Mouse (Mus musculus) left cerebral cortex, adult 2 months (tissue): Measurements from ENCODE around the gene Capn12. TPM values are rescaled to one million over a fixed set of nuclear protein-coding genes. Genes with fewer than 3 reads are reported as not detected.

Source experiments
- DNase-seq, 2 experiments: peaks; one replicate each; pipeline ENCODE4 v3.0.0; 2021 to 2022; ENCODE audit warnings: low spot score in 2 of 2, mixed read lengths in 1 of 2; ENCODE audit errors: extremely low spot score in 1 of 2
- H3K27ac ChIP-seq: fragments of 200-600 bp; 2 replicates; pipeline ENCODE4 v1.8.1; 2022
- H3K4me3 ChIP-seq: fragments of 200-600 bp; 2 replicates; pipeline ENCODE4 v1.8.1; 2022
- CTCF ChIP-seq: fragments of 200-600 bp; IDR thresholded peaks from 2 replicates; pipeline ENCODE4 v1.8.1; 2022; ENCODE audit warnings: antibody characterized with exemption, mild to moderate bottlenecking, moderate library complexity
- intact Hi-C: fragments of 180-260 bp; cut with DNase I; formaldehyde crosslinking; loops from one replicate; pipeline ENCODE4 v1.15.1; 2025
- long read RNA-seq, 2 experiments: library from polyadenylated mRNA; stranded (forward); transcript quantifications; one replicate each; pipeline ENCODE4 v2.0.0; 2021; ENCODE audit warnings: borderline mapping rate in 2 of 2
- total RNA-seq, 2 experiments: library from RNA; stranded (reverse); gene quantifications; 2 replicates each; pipeline ENCODE4 v1.2.3; 2021

Capn12 gene
- 1 to 10 TPM; 1.5 to 2.0 TPM for total RNA-seq
- long read RNA-seq, experiment 1: 0 reads
- long read RNA-seq, experiment 2: 0 reads

- intact Hi-C loops: no loop called here
- no peak for TF ChIP-seq CTCF
- no peak within 1 kb of the TSS for H3K27ac ChIP-seq
- H3K4me3 ChIP-seq: no peak within 1 kb of the TSS
- no peak for DNase-seq
These were observed at the start of gene Capn12 for GRCm38 (mm10) chr7:28881199-28881598. TSS of gene Capn12 (plus strand) at chr7:28881422.

- no peak overlapping the region for H3K4me3 ChIP-seq
- TF ChIP-seq CTCF: no peak
- no peak overlapping the region for H3K27ac ChIP-seq
- no peak for DNase-seq
- intact Hi-C loops: no loop called here
These were observed 49.1 kb upstream of the Capn12 start for GRCm38 (mm10) chr7:28832137-28832536.

GRCm38 (mm10) chr7:28833723-28834347 lies 47.4 kb upstream of the Capn12 start, which contains the start of gene Lgals4:
TSS of gene Lgals4 (plus strand) at chr7:28833854.
- no peak within 1 kb of the TSS for H3K27ac ChIP-seq
- intact Hi-C loops: no loop called here
- DNase-seq: no peak
- TF ChIP-seq CTCF: no peak
- H3K4me3 ChIP-seq: no peak within 1 kb of the TSS

DNA sequence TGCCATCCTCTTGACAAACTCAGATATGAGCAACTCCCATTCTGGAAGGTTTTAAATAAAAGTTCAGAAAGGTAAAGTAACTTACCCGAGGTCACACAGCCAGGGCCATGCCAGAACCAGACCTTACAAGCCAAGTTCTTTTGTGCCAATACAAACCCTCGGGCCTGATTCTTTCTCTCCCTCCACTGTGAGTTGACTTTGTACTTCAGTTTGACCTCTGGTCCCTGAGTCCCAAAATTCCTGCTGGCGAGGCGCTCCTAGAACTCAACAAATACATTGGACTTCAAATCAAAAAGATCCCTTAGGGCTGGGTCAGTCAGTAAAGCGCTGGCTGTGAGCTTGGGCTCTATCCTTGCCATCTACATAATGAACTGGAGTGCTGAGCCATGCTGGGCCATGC lies 44.3 kb upstream of the Capn12 start:
- no peak for TF ChIP-seq CTCF
- no peak overlapping the region for H3K4me3 ChIP-seq
- no peak overlapping the region for H3K27ac ChIP-seq
- DNase-seq: no peak
- intact Hi-C loops: no loop called here

DNA sequence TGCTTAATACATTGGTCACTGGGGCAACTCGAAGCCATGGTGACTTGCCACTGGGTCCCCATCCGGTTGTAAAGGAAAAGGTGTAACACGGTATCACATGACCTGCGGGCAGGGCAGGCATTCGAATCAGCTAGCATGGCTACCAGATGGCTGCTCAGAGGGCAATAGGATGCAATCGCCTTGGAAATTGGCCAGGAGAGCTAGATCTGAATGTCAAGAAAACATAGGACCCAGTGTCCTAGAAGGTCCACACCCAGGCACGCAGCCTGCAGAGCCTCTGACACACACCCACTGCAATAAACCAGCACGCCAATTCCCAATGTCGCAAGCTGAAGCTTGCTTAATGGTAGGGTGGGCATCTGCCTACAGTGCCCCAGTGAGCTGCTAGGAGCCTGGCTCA lies 42.9 kb upstream of the Capn12 start:
- no peak overlapping the region for H3K27ac ChIP-seq
- no peak for TF ChIP-seq CTCF
- DNase-seq: no peak
- intact Hi-C loops: no loop called here
- no peak overlapping the region for H3K4me3 ChIP-seq

DNA sequence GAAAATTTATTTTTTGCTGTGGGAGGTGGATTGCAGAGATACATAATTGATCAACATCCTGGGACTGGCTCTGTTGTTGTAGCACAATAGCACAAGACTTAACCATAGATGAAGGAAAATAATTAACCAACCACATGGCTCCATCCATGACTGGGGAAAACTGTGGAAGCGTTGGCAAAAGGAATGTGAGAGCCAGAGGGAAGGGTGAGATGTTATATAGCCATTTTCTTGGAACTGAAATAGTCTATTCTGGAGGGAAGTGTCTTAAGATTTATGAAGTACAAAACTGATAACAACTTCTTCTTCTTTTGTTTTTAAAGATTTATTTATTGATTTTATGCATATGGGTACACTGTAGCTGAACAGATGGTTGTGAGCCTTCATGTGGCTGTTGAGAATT lies 33.9 kb upstream of the Capn12 start:
- no peak for DNase-seq
- TF ChIP-seq CTCF: no peak
- H3K27ac ChIP-seq: no peak overlapping the region
- H3K4me3 ChIP-seq: no peak overlapping the region
- intact Hi-C loops: no loop called here

GRCm38 (mm10) chr7:28849700-28850236 lies 31.5 kb upstream of the Capn12 start:
- no peak for TF ChIP-seq CTCF
- H3K4me3 ChIP-seq: no peak overlapping the region
- no peak for DNase-seq
- no peak overlapping the region for H3K27ac ChIP-seq
- intact Hi-C loops: no loop called here

GRCm38 (mm10) chr7:28850642-28851041 lies 30.6 kb upstream of the Capn12 start:
- no peak for DNase-seq
- H3K4me3 ChIP-seq: no peak overlapping the region

DNA sequence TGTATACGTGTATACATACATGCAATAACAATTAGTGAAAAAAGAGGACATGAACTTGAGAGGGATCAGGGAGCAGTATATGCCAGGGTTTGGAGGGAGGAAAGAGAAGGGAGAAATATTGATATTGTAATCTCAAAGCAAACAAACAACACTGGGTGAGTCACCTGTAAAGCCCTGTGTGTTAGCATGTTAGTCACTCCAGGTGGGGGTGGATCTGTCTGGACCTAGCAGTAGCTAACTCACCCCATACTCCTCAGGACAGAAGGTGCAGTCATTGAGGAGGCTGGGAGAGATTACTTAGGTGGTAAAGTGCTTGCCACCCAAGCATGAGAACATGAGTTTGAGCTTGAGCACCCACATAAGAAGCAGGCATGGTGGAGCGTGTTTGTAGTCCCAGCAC lies 21.3 kb upstream of the Capn12 start:
- no peak overlapping the region for H3K4me3 ChIP-seq
- TF ChIP-seq CTCF: no peak
- intact Hi-C loops: no loop called here
- H3K27ac ChIP-seq: no peak overlapping the region
- DNase-seq: no peak

More at GRCm38 (mm10) chr7:28850642-28851041, 30.6 kb upstream of the Capn12 start:
- intact Hi-C loops: no loop called here
- TF ChIP-seq CTCF: no peak
- H3K27ac ChIP-seq: no peak overlapping the region

- DNase-seq: no peak
- intact Hi-C loops: no loop called here
- H3K27ac ChIP-seq: no peak overlapping the region
- no peak overlapping the region for H3K4me3 ChIP-seq
- TF ChIP-seq CTCF: peak; percentile 26
These were observed 20.3 kb upstream of the Capn12 start for GRCm38 (mm10) chr7:28860898-28861297.

DNA sequence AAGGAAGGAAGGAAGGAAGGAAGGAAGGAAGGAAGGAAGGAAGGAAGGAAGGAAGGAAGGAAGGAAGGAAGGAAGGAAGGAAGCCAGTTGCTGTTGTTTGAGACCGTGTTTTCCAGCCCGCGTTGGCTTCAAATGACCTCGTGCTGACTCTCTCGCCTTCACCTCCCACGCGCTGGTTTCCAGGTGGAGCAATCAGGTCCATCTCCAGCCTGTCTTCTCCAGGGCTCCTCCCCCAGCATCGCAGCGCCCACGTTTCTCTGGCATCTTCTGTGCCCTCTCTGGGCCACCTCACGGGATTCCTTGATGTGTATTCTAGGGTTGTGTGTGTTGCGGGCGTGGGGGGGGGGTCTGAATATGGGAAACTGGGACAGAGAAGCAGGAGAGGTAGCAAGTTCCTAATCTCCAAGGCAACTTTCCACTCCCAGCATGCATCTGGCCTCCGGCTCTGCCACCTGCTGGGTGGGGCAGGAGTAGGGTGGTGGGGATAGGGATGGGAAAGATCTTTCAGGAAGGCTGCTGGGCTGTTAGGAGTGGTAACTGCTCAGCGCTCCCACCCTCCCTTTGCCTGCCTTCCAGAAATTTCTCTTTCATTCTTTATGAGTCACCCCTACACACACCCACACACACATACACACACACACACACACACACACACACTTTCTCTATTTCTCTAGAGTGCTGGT lies 18.3 kb upstream of the Capn12 start:
- no peak for TF ChIP-seq CTCF
- Histone ChIP-seq H3K27ac (no peak overlapping the region), H3K4me3 (no peak overlapping the region)
- DNase-seq: peak; percentile 52
- intact Hi-C loops: no loop called here

GRCm38 (mm10) chr7:28863540-28863939 lies 17.7 kb upstream of the Capn12 start, which contains the start of gene Lgals7:
TSS of gene Lgals7 (plus strand) at chr7:28863853.
- no peak for DNase-seq
- no peak for TF ChIP-seq CTCF
- Histone ChIP-seq H3K27ac (0 out of 2 replicates have a peak within 1 kb of the TSS, but pooled peaks have one; percentile 7), H3K4me3 (no peak within 1 kb of the TSS)
- intact Hi-C loops: no loop called here
